Mouse (Mus musculus): Measurements from ENCODE around the gene Atf7.

The Atf7 gene

GRCm38 (mm10) chr15:102485853-102486252, 139.4 kb downstream of the Atf7 start:
- DNase-seq = no peak

- DNase-seq = no peak
Observed at GRCm38 (mm10) chr15:102483136-102483535, 142.1 kb downstream of the Atf7 start.

All from kidney, postnatal 36 days (tissue).